Mouse (Mus musculus) retina, postnatal 7 days (tissue): ENCODE data around the gene Gm20388.

Experiments used
- DNase-seq: peaks from one replicate; pipeline ENCODE4 v3.0.0-alpha.2; 2012; ENCODE audit warnings: low read depth, low spot score

Gm20388 gene

GRCm38 (mm10) chr8:121949222-121949800, 2038.7 kb downstream of the Gm20388 start, which contains the start of gene Banp:
Gene Banp, plus strand, starts transcription at chr8:121949750.
- no peak for DNase-seq

- peak; percentile 98 for DNase-seq
Observed at GRCm38 (mm10) chr8:121949941-121950748, 2039.5 kb downstream of the Gm20388 start.

- DNase-seq = no peak
Observed at GRCm38 (mm10) chr8:121950749-121951655, 2040.4 kb downstream of the Gm20388 start.

GRCm38 (mm10) chr8:121951656-121952009, 2041.0 kb downstream of the Gm20388 start:
- DNase-seq = no peak

DNA sequence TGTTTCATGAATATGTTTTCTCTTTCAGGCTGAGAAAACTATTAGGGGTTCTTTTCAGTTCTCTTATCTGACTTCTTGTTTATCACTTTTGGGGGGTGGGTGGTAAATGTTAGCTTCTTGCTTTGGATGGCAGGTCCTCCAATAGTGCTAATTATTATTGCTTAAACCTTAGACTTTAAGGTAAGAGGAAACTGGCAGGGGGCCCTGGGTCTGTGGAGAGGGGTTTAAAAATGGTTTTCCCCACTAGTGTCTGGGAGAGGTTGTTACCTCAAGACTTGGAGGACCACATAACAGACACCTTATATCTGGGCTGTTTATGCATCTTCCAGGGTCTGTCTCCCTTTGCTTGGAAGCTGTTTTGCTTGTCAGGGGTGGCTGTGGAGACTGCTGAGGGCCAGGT, 2041.5 kb downstream of the Gm20388 start:
- DNase-seq = no peak

DNA sequence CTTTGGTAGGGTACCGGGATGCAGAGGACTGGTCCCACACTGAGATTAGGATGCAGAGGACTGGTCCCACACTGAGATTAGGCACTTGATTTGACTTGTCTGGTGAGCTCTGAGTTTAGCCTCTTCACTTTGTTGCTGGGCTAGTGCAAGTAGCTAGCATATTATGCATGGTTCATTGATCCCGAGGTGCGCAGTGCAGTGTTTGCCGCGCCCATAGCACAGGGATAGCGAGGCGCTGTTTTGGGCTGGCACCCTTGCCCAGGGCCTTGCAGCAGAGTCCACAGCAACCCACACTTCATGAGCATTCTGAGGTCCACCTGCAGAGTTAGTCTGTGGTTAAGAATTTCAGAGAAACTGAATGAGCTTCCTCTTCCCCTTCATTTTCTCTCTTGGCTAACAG, 2042.2 kb downstream of the Gm20388 start:
- DNase-seq = no peak

GRCm38 (mm10) chr8:121953821-121954545, 2043.3 kb downstream of the Gm20388 start:
- DNase-seq = no peak

GRCm38 (mm10) chr8:121954981-121955555, 2044.4 kb downstream of the Gm20388 start:
- no peak for DNase-seq

DNA sequence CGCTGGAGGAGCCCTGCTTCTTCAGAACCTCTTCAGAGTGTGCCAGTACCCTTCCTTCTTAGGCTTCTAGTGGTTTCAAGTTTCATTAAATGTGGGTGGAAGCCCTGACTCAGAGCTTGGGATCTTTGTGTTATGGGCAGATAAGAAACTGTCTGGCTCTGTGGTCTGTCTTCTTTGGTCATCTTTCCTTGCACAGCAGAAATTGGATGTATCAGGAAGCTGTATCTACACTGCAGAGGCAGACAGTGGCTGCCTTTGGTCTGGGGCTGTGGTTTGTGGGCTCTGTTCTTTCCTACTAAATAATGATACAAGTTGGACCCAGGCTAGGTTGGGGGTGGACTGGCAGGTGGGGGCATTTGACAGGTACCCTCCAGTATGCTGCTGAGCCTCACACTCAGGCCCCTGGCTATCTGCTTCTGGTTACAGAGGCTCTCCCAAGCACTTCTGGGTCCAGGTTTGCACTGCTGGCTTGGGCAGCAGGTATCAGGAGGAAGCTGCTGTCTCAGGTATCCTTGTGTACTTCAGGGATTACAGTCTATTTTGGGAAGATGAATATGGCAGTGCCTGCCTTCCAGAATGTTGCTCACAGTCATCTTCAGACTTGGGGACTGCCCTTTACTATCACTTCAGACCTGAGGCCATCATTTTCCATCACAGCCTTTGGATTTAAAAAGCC, 2045.3 kb downstream of the Gm20388 start:
- DNase-seq = no peak

DNA sequence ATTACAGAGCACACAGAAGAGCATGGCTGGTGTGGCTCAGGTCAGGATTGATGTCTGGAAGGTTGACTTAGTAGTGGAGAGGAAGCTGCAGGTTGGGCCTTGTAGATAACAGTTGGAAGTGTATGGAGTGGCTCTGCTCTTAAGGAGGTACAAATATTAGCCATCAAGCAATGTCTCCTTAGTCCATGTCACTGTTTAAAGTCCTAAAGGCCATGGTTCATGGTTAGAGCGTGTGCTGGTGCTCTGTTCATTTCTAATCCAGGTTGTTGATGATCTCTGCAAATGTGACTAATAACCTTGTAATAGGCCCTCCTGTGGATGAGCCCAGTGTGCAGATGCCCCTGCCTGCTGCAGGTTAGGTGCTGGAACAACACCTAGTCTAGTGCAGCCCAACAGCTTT, 2047.8 kb downstream of the Gm20388 start:
- no peak for DNase-seq

- no peak for DNase-seq
Observed at GRCm38 (mm10) chr8:121962892-121963291, 2052.3 kb downstream of the Gm20388 start.

DNA sequence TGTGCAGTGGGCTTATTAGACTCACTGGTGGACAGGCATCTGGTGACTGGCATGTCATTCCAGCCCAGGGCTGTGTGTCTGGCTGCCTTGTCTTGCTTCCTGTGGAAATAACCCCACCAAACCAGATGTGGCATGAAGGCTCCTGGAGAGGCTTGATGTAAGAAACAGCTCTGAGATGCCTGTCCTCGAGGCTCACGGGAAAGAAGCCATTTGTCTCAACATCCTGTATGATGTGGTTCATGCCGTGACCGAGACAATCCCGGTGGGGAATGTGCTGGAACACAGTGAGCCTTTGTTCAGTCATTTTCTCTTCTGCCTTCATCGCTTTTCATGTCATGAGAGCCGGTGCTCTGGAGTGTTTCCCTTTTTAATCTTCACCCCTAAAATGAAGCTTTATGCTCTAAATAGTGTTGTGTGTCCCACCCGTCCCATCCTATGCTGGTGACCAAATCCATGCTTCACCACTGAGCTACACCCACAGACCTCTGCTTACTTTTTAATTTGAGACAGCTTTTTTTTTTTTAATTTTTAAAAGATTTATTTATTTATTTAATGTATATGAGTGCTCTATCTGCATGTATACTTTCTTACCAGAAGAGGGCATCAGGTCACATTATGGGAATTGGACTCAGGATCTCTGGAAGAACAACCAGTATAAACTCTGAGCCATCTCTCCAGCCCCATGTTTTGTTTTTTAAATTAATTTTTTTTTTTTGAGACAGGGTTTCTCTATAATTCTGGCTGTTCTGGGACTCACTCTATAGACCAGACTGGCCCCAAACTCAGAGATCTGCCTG, 2054.3 kb downstream of the Gm20388 start:
- no peak for DNase-seq

DNA sequence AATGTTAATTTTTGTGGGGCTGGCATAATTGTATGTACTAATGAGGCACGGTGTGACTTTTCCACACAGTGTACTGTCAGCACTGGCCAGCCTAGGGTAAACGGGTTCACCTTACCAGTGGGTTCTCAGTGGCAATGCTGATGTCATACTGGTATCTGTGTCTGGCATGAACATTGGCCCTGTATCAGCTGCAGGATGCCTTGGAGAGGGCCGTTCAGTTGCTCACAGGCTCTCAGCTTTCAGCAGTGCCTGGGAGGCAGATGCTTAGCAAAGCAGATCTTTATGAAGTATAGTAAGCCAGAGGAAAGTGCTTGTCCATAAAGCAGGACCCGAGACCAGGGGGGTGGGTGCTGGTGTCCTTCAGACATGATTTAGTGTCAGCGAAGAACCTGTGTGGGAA, 2055.5 kb downstream of the Gm20388 start:
- no peak for DNase-seq

- DNase-seq = no peak
Observed at GRCm38 (mm10) chr8:121966714-121967448, 2056.2 kb downstream of the Gm20388 start.

GRCm38 (mm10) chr8:121967977-121968376, 2057.3 kb downstream of the Gm20388 start:
- DNase-seq = no peak

DNA sequence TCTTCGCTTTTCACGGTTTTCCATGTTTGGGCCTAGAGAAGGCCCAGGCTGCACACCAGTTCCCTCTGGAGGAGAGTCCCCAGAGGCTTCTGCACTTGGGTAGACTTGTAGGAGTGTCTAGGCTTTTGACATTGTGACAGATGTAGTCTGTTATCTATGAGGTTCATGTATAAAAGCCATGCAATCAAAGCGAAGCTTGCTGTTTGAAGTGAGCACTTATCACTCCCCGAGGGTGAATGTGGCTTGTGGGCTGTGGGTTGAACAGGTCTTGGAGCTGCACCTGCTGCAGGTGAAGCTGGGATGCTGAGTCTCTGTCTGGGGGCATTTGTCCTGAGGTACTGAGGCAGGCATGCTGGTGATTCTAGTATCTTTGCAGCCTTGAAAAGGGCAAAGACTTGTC, 2057.9 kb downstream of the Gm20388 start:
- DNase-seq = no peak

- DNase-seq = no peak
Observed at GRCm38 (mm10) chr8:121970225-121970624, 2059.6 kb downstream of the Gm20388 start.

- DNase-seq = no peak
Observed at GRCm38 (mm10) chr8:121971488-121972058, 2060.9 kb downstream of the Gm20388 start.

DNA sequence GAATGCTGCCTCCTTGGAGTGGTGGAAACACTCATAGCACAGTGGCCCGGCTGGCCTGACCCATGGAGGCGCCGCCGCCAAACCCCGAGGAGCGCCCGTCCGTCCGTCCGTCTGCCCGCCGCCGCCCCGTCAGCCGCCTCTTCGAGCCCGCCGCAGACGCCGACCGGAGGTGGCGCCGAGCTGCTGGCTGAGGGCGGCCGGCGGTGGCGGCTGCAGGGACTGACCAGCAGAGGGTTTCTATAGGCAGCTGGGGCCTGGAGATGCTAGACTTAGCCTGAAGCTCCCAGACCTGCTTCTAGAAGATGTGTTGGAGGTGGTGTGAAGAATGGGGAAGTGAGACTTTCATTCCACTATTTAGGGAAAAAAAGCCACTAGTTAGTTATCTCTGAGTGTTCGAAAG, 2063.3 kb downstream of the Gm20388 start:
- no peak for DNase-seq
